Mouse (Mus musculus) frontal cortex, postnatal 25 days (tissue): ENCODE measurements at regions not wholly inside any gene's neighbourhood (a gene's known extent, or its start where the extent isn't known, plus 50 kb on each side); places are given as distances from the start of the nearest gene placed in this dataset.
A peak's percentile ranks its signal among the peaks of the same experiment; 100 is the strongest.

Source experiments
- DNase-seq, 2 experiments: peaks; one replicate each; pipeline ENCODE4 v3.0.0; 2022; ENCODE audit warnings: low spot score in 2 of 2

GRCm38 (mm10) chr9:113421121-113421520 lies 286.9 kb downstream of the Pdcd6ip start:
- no peak for DNase-seq

GRCm38 (mm10) chr9:113419801-113420200 lies 288.3 kb downstream of the Pdcd6ip start:
- no peak for DNase-seq

GRCm38 (mm10) chr9:113417106-113417505 lies 291.0 kb downstream of the Pdcd6ip start:
- no peak for DNase-seq

GRCm38 (mm10) chr9:113415511-113415931 lies 292.5 kb downstream of the Pdcd6ip start:
- DNase-seq: no peak

GRCm38 (mm10) chr9:113414690-113415089 lies 293.4 kb downstream of the Pdcd6ip start:
- DNase-seq: no peak

GRCm38 (mm10) chr9:113413851-113414250 lies 294.2 kb downstream of the Pdcd6ip start:
- DNase-seq: no peak

GRCm38 (mm10) chr9:113411638-113412037 lies 296.4 kb downstream of the Pdcd6ip start:
- DNase-seq: no peak

- no peak for DNase-seq
These were observed 299.5 kb downstream of the Pdcd6ip start for GRCm38 (mm10) chr9:113408521-113408920.

GRCm38 (mm10) chr9:113394320-113394719 lies 313.7 kb downstream of the Pdcd6ip start:
- DNase-seq: no peak

- no peak for DNase-seq
These were observed 320.7 kb downstream of the Pdcd6ip start for GRCm38 (mm10) chr9:113387356-113387755.

- DNase-seq: no peak
These were observed 326.4 kb downstream of the Pdcd6ip start for GRCm38 (mm10) chr9:113381591-113382110.

- DNase-seq: no peak
These were observed 327.5 kb downstream of the Pdcd6ip start for GRCm38 (mm10) chr9:113380408-113381129.

- peak in 1 of 2 experiments; percentile 1 for DNase-seq
These were observed 329.5 kb downstream of the Pdcd6ip start for GRCm38 (mm10) chr9:113378525-113378924.

GRCm38 (mm10) chr9:113371718-113372306 lies 336.2 kb downstream of the Pdcd6ip start:
- DNase-seq: no peak

- DNase-seq: no peak
These were observed 360.1 kb downstream of the Pdcd6ip start for GRCm38 (mm10) chr9:113347942-113348341.

- peak; percentile 27 to 35 for DNase-seq
These were observed 361.5 kb downstream of the Pdcd6ip start for GRCm38 (mm10) chr9:113346531-113346930.

GRCm38 (mm10) chr9:113342131-113342530 lies 365.9 kb downstream of the Pdcd6ip start:
- no peak for DNase-seq

- peak in 1 of 2 experiments; percentile 36 for DNase-seq
These were observed 367.2 kb downstream of the Pdcd6ip start for GRCm38 (mm10) chr9:113340838-113341237.

- DNase-seq: no peak
These were observed 368.0 kb downstream of the Pdcd6ip start for GRCm38 (mm10) chr9:113340036-113340435.

GRCm38 (mm10) chr9:113324489-113324888 lies 383.6 kb downstream of the Pdcd6ip start:
- DNase-seq: no peak

GRCm38 (mm10) chr9:113309707-113310574 lies 398.1 kb downstream of the Pdcd6ip start:
- DNase-seq: no peak

GRCm38 (mm10) chr9:113305761-113306160 lies 402.3 kb downstream of the Pdcd6ip start:
- no peak for DNase-seq
